ENCODE assay signal across 16 mouse cellular contexts in the genomic region with DNA sequence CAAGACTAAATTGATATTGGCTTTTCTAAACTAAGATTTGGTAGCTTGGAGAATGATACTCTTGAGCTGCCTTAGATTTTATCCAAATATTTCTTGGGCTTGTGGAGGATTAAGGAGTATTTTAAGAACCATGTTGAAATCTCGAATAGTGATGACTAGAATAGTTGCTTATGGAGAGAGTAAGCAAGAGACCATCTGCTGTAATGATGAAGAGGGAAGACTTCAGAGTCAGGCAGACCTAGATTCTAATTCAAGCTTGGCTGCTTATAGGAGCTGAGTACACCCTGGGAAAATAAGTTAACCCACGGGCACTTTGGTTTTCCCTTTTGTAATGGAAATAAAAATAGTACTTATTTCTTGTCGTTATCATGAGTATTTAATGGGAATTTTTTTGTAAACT.
"Had no signal": no experiment of that assay in that cellular context is flagged by ENCODE, and none has a peak within 500 bp of the region (broad histone marks: within the 10 kb centered on the region; RNA-seq: fewer than 3 reads in every experiment).

No protein-coding gene starts in this region.

- DNase-seq: forebrain, postnatal 0 days; gastrocnemius, postnatal 14 days; gastrocnemius, postnatal 36 days; heart, adult 11 months; heart, adult 2 months; heart, postnatal 14 days; heart, postnatal 36 days; kidney, adult 11 months; kidney, adult 2 months; kidney, postnatal 10 days; kidney, postnatal 25 days; kidney, postnatal 4 days; liver; liver, embryonic 13.5 days had no signal

- ATAC-seq: forebrain, postnatal 0 days; hindbrain, postnatal 0 days; intestine, embryonic 16.5 days had no signal
